Mouse (Mus musculus) lung, postnatal 0 days (tissue): ENCODE measurements at regions not wholly inside any gene's neighbourhood (a gene's known extent, or its start where the extent isn't known, plus 50 kb on each side); places are given as distances from the start of the nearest gene placed in this dataset.

Experiments used
- CTCF ChIP-seq: IDR thresholded peaks from 2 replicates; pipeline ENCODE4 v1.5.1; 2016; ENCODE audit warnings: antibody characterized with exemption, mild to moderate bottlenecking
- EP300 ChIP-seq: IDR thresholded peaks from 2 replicates; pipeline ENCODE4 v1.6.1; 2016; ENCODE audit warnings: antibody characterized with exemption, mild to moderate bottlenecking, control low read depth

DNA sequence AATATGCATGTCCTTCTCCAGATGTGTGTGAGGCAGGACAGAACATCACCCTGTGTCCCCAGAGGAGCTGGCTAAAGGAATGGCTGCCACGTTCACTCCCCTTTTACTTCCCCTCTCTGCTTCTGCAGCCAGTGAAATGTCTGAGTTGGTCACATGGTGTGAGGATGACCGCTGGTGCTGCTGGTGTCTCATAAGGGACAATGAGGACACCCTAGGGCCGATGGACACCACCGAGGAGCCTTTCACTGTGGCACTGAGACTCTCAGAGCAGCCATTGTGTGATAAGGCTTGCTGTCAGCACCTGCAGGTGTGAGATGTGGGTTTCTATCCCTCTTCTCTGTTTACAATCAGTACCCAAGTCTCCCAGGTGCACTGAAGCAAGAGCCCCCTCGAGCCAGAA, 268.6 kb downstream of the Rnf144b start:
- TF ChIP-seq CTCF (no peak), EP300 (no peak)
